Mouse (Mus musculus): Measurements from ENCODE around the gene Kat5.

Kat5 gene

GRCm38 (mm10) chr19:5625311-5625710 lies 15.3 kb upstream of the Kat5 start:
- no peak for DNase-seq (ENCODE audit: low spot score)

DNA sequence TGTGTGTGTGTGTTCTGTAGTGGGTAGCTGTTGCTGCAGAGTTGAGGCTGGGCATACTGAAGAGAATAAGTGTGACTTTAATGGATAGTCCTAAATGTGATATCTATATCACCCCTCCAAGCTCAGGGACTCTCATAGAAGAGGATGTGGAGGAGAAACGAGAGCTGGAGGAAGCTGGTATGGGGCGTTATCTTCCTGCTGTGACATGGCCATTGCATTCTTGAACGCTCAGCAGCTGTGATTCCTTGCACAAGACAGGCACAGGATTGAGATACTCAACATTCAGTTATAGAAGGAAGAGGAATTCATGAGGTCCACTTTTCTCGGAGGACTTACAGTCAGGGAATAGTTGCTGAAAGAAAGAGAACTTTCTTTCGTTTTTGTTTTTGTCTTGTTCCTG lies 11.8 kb upstream of the Kat5 start:
- no peak for DNase-seq (ENCODE audit: low spot score)

GRCm38 (mm10) chr19:5620007-5620406 lies 10.0 kb upstream of the Kat5 start:
- no peak for DNase-seq (ENCODE audit: low spot score)

DNA sequence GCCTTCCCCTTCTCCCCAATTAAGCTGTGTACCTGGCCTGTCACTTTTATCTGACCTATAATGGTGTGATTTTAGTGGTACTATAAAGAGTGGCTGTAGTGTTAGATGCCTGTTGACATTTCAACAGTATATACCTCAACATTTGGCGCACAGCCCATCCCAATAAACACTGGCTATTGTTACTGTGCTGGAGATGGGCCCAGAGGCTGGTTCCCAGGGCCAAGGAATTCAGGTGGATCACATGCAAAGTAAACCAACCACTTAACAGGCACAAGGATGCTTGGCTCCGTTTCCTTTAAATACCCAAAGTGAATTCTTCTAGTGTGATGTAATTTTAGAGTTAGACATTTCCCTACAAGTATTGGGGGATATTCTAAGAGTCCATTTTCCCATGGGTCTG lies 4.9 kb upstream of the Kat5 start:
- no peak for DNase-seq (ENCODE audit: low spot score)

DNA sequence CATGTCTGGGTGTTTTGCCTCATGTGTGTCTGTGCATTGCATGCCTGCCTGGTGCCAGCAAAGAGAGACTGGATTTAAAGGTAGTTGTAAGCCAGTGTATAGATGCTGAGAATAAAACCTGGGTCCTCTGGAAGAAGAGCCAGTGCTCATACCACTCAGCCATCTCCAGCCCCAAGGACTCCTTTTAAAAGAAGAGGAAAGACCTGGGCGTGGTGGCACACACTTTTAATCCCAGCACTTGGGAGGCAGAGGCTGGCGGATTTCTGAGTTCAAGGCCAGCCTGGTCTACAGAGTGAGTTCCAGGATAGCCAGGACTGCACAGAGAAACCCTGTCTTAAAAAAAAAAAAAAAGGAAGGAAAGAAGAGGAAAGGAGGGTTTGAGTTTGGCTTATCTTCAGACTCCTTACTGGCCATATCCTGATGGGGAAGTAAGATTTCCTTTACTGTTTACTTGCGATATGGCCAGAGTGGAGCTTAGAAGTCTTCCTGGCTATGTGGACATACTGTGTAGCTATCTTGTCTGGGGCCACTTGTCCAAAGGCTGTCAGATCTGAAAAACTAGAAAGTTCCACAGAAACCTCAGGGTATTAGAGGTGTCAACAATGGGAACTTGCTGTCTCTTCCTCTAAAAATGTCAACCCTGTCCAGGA lies 2.9 kb upstream of the Kat5 start:
- no peak for DNase-seq (ENCODE audit: low spot score)

GRCm38 (mm10) chr19:5611973-5612372 lies 1.9 kb upstream of the Kat5 start:
- no peak for DNase-seq (ENCODE audit: low spot score)

DNA sequence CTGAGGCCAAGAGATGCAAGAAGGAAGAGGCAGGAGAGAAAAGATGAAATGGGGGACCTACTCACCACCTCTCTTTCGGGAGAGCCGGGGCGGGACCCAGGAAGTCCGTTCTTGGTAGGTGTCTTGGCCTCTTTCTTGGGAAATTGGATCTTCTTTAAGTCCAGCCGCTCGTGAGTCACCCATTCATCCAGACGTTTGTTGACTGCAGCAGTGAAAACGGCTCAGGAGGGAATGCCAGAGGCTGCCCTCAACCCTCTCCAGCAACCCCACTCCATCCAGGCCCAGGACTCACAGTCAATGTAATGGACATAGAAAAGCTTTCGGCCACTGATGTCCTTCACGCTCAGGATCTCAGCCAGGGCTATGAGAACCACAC lies 878 bp downstream of the Kat5 start:
- no peak for DNase-seq (ENCODE audit: low spot score)

DNA sequence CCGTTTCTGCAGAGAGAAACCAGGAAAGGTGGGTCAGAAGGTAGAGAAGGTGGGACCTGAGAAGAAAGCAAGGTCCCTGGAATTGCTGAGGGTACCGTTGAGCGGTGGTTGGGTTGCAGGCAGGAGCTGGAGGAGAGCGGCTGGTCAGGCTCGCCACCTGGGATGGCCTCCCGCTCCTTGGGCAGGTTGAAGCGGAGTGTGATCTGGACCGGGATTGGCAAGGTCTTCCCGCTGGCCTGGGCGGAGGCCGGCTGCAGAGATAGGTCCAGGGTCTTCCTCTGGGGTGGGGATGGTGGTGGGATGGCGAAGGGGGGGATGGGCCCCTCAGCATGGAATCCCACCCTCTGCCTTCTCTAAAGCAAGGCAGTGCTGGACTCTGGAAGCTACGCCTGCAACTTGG lies 1.3 kb downstream of the Kat5 start:
- no peak for DNase-seq (ENCODE audit: low spot score)

GRCm38 (mm10) chr19:5607705-5608410 lies 2.2 kb downstream of the Kat5 start:
- no peak for DNase-seq (ENCODE audit: low spot score)

- no peak for DNase-seq (ENCODE audit: low spot score)
These were observed 3.8 kb downstream of the Kat5 start for GRCm38 (mm10) chr19:5606196-5606595.

GRCm38 (mm10) chr19:5605126-5605525 lies 4.9 kb downstream of the Kat5 start:
- no peak for DNase-seq (ENCODE audit: low spot score)

DNA sequence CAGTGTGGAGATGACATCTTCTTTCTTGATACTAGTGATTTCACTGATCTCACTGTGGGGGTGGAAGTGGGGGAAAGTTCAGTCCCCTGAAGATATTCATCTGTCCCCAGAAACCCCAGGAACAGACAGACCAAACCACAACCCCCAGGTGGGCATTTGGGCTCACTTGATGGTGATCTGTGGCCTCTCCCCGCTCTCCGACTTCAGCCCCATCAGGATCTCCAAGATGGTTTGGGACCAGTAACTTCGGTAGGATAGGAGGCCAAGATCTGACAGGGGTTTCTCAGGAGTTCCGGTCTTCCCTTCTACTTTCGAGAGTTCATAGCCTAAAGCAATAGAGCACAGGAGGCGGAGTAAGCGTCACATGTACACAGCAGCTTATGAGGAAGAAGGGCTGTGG lies 6.4 kb downstream of the Kat5 start:
- DNase-seq (ENCODE audit: low spot score) = no peak

- DNase-seq (ENCODE audit: low spot score) = peak; percentile 63
These were observed 8.1 kb downstream of the Kat5 start, which contains the start of gene Rnaseh2c for GRCm38 (mm10) chr19:5601752-5602541. TSS of gene Rnaseh2c (plus strand) at chr19:5601873.

- no peak for DNase-seq (ENCODE audit: low spot score)
These were observed 10.8 kb downstream of the Kat5 start for GRCm38 (mm10) chr19:5599224-5599623.

DNA sequence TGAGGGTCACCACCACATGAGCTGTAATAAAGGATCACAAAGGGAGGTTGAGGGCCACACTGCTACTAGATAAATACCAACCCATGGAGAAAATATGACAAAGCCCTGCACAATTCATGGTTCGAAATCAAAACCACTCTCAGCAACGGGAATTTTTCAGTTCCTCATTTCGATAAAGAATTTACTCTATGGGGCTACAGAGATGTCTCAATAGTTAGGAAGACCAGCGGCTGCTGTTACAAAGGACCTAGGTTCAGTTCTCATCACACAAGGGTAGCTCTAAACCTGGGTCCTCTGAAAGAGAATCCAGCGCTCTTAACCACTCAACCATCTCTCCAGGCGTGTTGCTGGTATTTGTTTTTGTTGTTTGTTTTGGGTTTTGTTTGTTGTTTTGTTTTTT lies 18.1 kb downstream of the Kat5 start:
- DNase-seq (ENCODE audit: low spot score) = no peak

DNA sequence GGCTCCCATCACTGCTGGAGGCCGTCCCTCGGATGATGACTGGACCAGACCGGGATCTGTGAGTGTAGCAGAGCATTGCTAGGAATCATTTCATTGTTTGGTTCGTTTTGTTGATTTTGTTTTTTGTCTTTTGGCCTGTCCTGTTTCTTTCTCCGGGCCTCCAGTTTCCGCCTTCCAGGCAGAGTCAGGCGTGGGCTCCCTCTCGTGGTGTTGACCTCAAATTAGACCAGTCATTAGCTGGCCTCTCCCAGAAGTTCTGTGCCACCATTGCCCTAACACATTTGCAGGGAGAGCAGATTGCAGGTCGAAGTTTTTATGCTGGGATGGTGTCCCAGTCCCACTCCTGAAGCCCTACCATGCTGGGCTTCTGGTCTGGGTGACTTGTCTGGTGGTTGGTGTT lies 20.9 kb downstream of the Kat5 start:
- no peak for DNase-seq (ENCODE audit: low spot score)

DNA sequence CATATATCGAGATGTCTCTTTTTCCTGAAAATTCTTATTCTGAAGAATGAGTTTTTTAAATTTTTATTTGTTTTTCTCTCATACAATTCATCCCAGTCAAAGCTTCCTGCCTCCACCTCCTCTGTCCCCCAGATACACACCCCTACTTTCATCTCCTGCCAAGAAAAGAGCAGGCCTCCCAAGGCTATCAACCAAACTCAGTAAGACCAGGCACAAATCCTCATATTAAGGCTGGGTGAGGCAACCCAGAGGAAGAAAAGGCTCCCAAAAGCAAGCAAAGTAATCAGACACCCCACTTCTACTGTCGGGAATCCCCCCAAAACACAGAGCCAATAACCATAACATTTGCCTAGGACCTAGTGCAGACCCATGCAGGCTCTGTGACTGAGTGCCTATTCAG lies 28.0 kb downstream of the Kat5 start:
- no peak for DNase-seq (ENCODE audit: low spot score)

- no peak for DNase-seq (ENCODE audit: low spot score)
These were observed 29.3 kb downstream of the Kat5 start for GRCm38 (mm10) chr19:5580776-5581175.

DNA sequence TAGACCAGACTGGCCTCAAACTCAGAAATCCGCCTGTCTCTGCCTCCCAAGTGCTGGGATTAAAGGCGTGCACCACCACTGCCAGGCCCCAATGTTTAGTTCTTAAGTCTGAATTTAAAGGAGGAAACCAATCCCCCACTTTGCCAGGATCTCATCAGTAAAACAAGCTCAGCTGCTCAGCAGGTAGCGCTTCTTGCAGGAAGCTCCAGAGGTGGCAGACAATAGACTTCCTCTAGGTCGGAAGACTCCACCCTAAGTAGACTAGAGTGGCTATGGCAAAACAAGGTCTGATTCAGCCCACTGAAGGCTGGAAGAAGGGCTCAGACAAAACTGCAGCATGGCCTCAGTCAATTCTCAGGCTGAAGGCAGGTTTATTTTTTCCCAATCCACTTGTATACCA lies 30.1 kb downstream of the Kat5 start:
- DNase-seq (ENCODE audit: low spot score) = no peak

DNA sequence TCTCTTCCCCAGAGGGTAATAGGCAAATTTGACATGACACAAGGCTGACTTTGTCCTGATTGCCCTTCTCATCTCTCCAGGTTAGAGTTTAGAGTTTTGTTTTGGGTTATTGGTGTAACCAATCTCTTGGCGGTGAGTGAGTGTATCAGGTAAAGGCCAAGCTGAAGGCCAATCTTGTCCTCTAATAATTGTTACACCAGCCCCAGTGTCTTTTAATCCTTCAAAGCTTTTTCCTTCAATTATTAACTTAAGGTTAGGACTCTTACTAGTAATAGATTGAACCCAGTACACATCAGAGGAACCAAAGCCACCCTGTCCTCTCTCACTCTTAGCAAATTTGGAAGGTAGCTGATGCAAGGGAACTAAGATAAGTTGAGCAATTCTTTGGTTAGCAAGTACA lies 34.7 kb downstream of the Kat5 start:
- DNase-seq (ENCODE audit: low spot score) = no peak

GRCm38 (mm10) chr19:5572331-5573125 lies 37.5 kb downstream of the Kat5 start:
- peak; percentile 16 for DNase-seq (ENCODE audit: low spot score)

GRCm38 (mm10) chr19:5571831-5572230 lies 38.2 kb downstream of the Kat5 start:
- no peak for DNase-seq (ENCODE audit: low spot score)

Data from layer of hippocampus, adult 9-10 months (tissue).